Mouse (Mus musculus): ENCODE data around the gene Fam162a.

GRCm38 (mm10) chr16:36068356-36068755, 3.0 kb downstream of the Fam162a start:
- TF ChIP-seq POLR2A (IDR thresholded peaks at IDR 0.05; ENCODE audit: borderline replicate concordance, control insufficient read depth, low read depth, low read length) (no peak), CTCF (IDR thresholded peaks at IDR 0.05; ENCODE audit: control insufficient read depth, insufficient read depth, low read length) (no peak)

All from bone marrow, adult 2 months (tissue).